Mouse (Mus musculus): ENCODE measurements around the gene Tnfrsf19.

DNA sequence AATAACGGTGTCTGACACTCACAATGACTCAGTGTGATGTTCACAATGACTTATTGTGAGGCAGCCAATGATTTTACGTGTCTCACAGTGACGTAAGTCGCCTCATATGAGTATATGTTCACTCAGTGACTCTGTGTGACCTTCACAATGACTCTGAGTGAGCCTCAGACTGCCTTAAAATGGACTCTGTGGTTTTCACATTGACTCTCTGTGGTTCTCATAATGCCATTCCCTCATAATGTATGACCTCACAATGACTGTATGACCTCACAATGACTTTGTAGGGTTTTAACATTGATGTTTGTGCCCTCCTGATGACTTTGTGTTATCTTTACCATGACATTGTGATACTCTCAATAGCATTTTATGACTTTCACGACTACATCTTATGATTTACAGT lies 110.6 kb downstream of the Tnfrsf19 start:
- no peak for TF ChIP-seq CTCF (conservative IDR thresholded peaks at IDR 0.05; ENCODE audit: insufficient read depth, insufficient read length, low read depth, low read length)
- no peak for TF ChIP-seq POLR2A (IDR thresholded peaks at IDR 0.05; ENCODE audit: low read depth, low read length)

All from kidney, adult 2 months (tissue).